Mouse (Mus musculus) cerebellum, postnatal 4 days (tissue): ENCODE data around the gene Msrb3.

Experiments
- DNase-seq, 2 experiments: peaks; one replicate each; pipeline ENCODE4 v3.0.0; 2022; ENCODE audit warnings: low spot score in 2 of 2, mixed read lengths in 1 of 2

The Msrb3 gene

DNA sequence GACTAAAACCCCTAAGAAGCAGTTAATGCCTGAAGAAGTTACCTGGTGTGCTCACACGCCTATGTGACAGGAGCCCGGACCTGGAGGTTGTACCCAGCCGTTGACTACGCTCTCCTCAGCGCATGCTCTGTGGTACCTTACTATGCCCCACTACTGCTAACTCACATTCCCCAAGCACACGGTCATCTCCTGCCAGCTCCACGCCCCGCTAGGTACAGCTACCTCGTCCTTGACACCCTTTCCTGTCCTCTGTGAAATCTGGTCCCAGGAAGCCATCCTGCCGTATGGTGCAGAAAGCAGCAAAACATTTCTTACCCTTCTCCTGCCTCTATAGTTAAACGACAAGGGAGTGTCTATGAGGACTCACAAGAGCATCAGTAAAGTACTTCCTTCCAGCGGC lies 37.2 kb downstream of the Msrb3 start:
- no peak for DNase-seq

- DNase-seq: peak in 1 of 2 experiments; percentile 25
These were observed 37.7 kb downstream of the Msrb3 start for GRCm38 (mm10) chr10:120861194-120861593.

DNA sequence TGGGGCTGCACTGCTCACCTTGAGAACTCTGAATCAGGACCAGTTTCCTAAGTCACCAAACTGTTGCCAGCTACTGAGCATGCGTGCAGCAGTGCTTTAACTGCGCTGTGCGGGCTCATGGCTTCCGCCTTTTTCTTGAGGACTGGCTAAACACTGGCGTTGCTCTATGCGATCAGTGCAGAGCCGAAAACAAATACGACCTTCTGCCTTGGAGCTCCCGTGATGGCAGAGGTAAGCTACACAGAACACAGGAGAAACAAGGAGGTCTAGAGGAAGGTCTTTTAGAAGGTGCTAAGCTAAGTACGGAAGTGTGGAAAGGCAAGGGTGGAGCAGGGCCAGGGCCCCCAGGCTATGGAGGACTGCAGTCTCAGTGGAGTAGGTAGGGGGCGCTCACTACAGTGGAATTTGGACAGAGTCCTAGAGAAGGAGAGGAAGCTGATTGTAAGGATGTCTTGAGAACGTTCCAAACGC lies 41.3 kb downstream of the Msrb3 start:
- DNase-seq: peak in 1 of 2 experiments; percentile 28

DNA sequence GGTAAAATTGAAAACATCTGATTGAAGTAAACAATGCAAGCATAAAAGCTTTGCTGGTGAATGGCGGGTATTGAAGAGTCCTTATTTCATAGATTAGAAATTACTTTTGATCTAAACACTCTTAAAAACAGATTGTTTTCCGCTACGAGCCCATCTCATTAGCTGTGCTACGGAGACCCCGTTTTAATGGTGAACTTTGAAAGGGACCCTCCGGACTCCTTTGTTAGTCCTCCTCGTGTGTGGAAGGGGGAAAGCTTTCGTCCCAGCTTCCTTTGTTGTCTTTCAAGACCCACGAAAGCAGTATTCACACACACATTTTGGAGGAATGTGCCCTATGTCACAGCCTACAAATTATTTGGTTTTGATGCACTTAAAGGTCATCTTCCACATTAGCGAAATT lies 44.6 kb downstream of the Msrb3 start:
- no peak for DNase-seq

DNA sequence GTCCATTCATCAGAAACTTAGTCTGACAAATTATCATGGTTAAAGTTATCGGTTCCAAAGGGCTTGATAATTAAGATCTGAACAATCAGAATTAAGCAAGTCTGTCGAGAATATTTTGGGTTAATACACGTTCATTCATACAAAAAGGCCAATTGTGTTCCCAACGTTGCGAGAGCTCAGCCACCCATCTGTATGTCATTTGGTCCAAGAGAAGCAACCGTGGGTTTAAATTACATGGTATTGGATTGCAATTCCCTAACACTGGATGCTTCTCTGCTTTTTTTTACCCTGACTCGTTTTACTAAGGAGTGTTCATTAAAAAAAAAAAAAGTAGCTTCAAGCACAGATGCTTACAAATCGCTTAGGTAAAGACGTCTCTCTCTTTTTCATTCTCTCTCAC lies 45.1 kb downstream of the Msrb3 start:
- DNase-seq: no peak

- DNase-seq: no peak
These were observed 47.6 kb downstream of the Msrb3 start for GRCm38 (mm10) chr10:120851196-120851781.

GRCm38 (mm10) chr10:120850391-120851195 lies 48.3 kb downstream of the Msrb3 start:
- no peak for DNase-seq

DNA sequence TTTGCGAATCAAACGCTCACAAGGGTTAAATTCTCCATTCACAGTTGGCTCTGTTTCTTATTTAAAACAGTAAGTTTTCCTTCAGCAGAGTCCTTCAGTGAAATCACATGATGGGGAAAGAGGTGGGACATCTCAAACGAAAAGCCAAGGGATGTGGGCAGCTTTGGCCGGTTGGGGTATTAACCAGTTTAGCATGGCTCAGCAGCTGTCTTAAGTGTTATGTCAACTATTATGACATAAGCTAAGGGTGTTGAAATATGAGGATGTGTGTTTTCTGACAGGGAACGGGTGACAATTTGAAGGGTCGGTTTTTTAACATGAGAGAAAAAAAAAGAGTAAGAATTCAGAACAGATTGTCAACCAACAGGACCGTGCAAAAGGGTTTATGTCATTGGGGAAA lies 50.2 kb downstream of the Msrb3 start:
- no peak for DNase-seq

DNA sequence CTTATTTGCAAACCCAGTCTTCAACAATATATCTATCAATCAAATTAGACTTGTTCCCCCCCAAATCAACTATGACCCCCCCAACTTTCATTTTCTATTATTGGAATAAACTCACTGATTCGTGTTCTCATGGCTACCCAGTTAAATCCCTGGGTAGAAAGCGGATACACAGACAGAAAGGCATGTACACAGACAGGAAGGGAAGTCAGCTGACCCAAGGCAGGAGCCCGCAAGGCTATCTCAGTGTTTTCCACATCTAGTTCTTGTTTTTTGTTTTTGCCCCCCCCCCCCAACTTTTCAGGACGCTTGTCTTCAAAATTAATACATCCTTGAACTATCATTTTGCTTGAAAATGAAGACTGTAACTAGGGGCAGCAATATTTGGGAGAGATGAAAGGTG lies 51.1 kb downstream of the Msrb3 start:
- no peak for DNase-seq

DNA sequence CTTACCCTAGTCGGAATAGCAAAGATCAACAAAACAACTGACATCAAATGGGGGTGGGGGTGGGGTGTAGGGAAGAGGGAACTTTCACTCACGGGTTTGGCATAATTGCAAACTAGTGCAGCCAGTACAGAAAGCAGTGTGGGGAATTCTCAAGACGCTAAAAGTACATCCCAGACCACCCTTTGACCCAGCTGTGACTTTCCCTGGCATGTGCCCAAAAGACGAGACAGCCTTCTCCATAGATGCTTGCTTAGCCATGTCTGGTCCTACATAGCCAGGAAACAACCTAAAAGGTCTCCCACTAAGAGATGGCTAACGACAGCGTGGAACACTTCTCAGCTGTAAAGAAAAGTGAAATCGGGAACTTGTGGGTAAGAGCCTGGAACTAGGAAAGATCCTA lies 58.9 kb downstream of the Msrb3 start:
- no peak for DNase-seq

GRCm38 (mm10) chr10:120834531-120834930 lies 64.4 kb downstream of the Msrb3 start:
- no peak for DNase-seq

DNA sequence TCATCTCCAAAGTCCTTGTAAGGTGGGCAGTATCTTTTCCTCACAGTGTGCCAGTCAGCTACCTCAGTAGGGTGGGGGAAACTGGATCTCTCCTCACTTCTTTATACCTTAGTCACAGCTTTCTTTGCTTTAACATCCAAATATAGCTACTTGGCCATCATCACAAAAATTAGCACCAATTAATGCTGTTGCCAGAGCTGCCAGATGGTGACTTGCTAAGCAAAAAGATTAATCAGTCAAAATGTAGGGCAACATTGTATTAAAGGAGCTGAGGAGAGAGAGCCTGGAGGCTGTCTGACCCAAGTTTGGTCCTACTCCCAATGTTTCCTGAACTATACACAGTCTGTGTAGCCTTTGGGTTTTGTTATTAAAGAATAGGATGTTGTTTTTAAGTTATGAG lies 65.1 kb downstream of the Msrb3 start:
- no peak for DNase-seq

DNA sequence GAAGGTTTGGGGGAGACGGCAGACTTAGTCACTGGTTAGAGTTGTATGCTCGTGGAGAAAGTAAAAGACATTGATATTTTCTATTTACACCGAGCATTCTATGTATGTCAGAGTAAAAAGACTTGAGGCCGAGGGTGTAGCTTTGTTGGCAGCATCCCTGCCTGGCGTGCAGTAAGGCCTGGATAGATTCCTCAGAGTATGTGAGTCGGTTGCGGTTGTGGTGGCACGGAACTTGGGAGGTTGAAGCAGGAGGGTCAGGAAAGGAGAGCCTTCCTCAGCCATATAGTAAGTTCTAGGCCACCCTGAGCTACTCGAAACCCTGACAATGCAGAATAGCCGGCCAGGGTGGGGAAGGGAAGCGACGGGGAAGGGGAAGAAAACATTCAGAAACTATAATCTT lies 71.1 kb downstream of the Msrb3 start:
- DNase-seq: no peak

GRCm38 (mm10) chr10:120826795-120827669 lies 71.9 kb downstream of the Msrb3 start:
- DNase-seq: no peak

- DNase-seq: no peak
These were observed 72.5 kb downstream of the Msrb3 start for GRCm38 (mm10) chr10:120826381-120826780.

DNA sequence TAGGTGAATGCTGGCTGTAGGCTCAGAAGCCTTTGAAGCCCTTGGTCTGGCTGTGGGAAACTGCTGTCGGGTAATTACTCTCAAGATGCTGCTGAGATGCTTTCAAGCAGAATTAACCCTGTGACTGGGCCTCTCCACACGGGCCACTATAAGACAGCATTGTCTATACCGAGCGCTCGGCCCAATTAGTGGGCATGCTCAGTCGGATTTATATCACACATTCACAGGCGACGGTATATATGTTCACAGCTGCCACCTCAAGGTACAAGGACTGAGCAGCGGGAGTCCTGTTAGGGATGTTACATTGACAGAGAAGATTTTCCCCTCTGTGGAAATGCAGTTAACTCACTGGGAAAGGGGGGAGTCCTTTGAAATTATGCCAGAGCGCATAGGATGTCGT lies 73.3 kb downstream of the Msrb3 start:
- no peak for DNase-seq

DNA sequence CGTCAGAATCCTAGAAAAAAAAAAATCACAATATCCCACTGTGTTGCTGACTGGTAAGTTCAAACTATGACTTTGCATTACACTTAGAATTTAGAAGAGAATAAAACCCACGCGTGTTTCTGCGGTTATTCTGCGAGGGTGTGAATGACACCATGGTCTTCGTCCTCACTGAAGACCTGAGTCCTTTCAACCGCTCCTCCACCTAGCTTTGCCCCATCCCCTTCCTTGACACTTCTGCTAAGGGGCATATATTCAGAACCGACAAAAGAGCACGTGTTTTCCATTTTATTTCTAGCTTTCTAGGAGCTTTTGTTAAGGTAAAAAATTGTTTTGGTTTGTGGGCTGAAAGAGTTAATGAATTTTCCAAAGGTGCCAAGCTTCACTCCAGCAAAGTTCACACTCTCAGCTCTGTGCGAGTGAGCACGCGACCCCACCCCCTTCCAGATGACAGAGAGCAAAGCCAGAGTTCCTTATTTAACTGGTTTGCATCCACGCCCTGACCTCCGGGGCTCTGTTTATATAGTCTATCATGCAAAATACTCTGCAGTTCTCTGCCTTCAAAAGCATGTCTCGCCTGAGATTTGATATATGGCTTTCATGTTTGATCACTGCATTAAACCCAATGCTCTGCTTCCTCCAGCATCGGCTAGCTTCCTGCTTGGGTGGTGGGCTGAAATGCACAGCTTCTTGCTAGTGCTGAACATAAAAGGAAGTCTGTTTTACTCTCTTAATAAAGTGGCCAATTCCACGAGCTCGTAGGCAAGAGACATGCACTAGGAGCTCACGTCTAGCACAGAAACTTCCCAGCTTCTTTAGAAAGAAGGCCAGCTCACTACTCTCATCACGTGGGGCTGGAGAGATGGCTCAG lies 77.2 kb downstream of the Msrb3 start:
- DNase-seq: no peak

- no peak for DNase-seq
These were observed 78.1 kb downstream of the Msrb3 start for GRCm38 (mm10) chr10:120820781-120821300.

DNA sequence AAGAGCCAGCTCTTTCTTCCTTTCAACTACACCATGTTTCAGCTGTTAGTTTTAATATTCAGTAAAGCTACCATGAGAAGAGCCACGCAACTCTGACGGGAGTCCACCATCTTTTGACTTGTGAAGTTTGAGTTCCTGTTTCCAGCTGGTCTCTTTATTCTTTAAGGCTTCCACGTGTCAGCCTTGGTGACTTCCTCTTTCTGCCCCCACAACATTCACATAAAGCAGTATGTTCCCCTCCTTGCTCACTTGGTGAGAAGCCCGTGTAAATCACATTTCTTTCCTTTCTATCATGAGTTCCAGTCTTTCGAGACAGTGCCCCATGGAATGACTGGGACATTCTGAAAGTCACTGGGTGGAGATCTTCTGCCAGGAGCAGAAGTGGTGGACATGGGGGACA lies 83.6 kb downstream of the Msrb3 start:
- DNase-seq: no peak

- no peak for DNase-seq
These were observed 87.0 kb downstream of the Msrb3 start for GRCm38 (mm10) chr10:120811796-120812443.
